Mouse (Mus musculus) forebrain, embryonic 14.5 days (tissue): ENCODE results near the gene Dynll1. TPM values are rescaled to one million over a fixed set of nuclear protein-coding genes. Genes with fewer than 3 reads are reported as not detected.

Source experiments
- ATAC-seq: fragments of 200-750 bp; cut with Nextera tagmentation; 2 replicates; pipeline ENCODE4 v1.8.0; 2017; ENCODE audit warnings: mild to moderate bottlenecking, moderate library complexity
- DNase-seq: peaks from one replicate; pipeline ENCODE4 v3.0.0-alpha.2; 2015; ENCODE audit warnings: low spot score
- H3K27ac ChIP-seq: fragments of 300-500 bp; sonication (generic); 2 replicates; pipeline ENCODE4 v1.5.1; 2014; ENCODE audit warnings: low read depth, mild to moderate bottlenecking, control low read depth, low read length, moderate library complexity
- H3K27me3 ChIP-seq: fragments of 300-500 bp; sonication (generic); replicated peaks from 2 replicates; pipeline ENCODE4 v1.6.1; 2014; ENCODE audit warnings: low read length, control low read depth, mixed read lengths; ENCODE audit not compliant: control insufficient read depth, insufficient read depth
- H3K36me3 ChIP-seq: fragments of 300-500 bp; sonication (generic); 2 replicates; pipeline ENCODE4 v1.6.1; 2014; ENCODE audit warnings: low read length, control low read depth; ENCODE audit not compliant: control insufficient read depth, insufficient read depth
- H3K4me1 ChIP-seq: fragments of 300-500 bp; sonication (generic); 2 replicates; pipeline ENCODE4 v1.6.1; 2014; ENCODE audit warnings: antibody characterized with exemption, low read length, control low read depth; ENCODE audit not compliant: control insufficient read depth, insufficient read depth
- H3K4me2 ChIP-seq: fragments of 300-500 bp; sonication (generic); 2 replicates; pipeline ENCODE4 v1.6.1; 2014; ENCODE audit warnings: mild to moderate bottlenecking, control low read depth, low read length
- H3K4me3 ChIP-seq: fragments of 300-500 bp; sonication (generic); 2 replicates; pipeline ENCODE4 v1.5.1; 2014; ENCODE audit warnings: low read depth, low read length, control low read depth
- H3K9ac ChIP-seq: fragments of 300-500 bp; sonication (generic); 2 replicates; pipeline ENCODE4 v1.6.1; 2014; ENCODE audit warnings: mild to moderate bottlenecking, low read length, control low read depth, moderate library complexity
- H3K9me3 ChIP-seq: fragments of 300-500 bp; sonication (generic); replicated peaks from 2 replicates; pipeline ENCODE4 v1.6.1; 2016; ENCODE audit warnings: low read length, control low read depth, mixed read lengths; ENCODE audit not compliant: control insufficient read depth
- WGBS: fragments of 180-500 bp; shearing (Covaris S2); extraction: QIAGEN DNeasy Blood & Tissue Kit; methylation state at CpG from one replicate; pipeline ENCODE4 v1.1.7; 2014; 5-methylcytosine and 5-hydroxymethylcytosine counted together
- polyA plus RNA-seq: library from polyadenylated mRNA; unstranded; fragments of >200 nt; fragmentation: Nextera tagmentation; extraction: Ambion mirVana; gene quantifications from 2 replicates; pipeline ENCODE4 v1.2.1, GENCODE M21; 2014

Gene Dynll1
- polyA plus RNA-seq, 1 experiment from 2014 or later = 1,740 TPM

- Histone ChIP-seq H3K9ac (no peak overlapping the region; the same call in 1 of the 2 replicates), H3K4me2 (no peak overlapping the region), H3K27me3 (no peaks in the 10 kb centered on the region), H3K36me3 (peaks cover 6% of the 10 kb centered on the region; the same call in 1 of the 2 replicates), H3K9me3 (no peaks in the 10 kb centered on the region), H3K27ac (no peak overlapping the region), H3K4me1 (peaks cover 27% of the 10 kb centered on the region), H3K4me3 (no peak overlapping the region)
- 67% methylated on average over 1 of the region's 1 CpGs for WGBS
- DNase-seq = peak; percentile 11
- ATAC-seq = no peak
Observed at GRCm38 (mm10) chr5:115274353-115274752, 26.4 kb downstream of the Dynll1 start.

GRCm38 (mm10) chr5:115273549-115274135, 27.2 kb downstream of the Dynll1 start:
- Histone ChIP-seq H3K4me1 (peaks cover 27% of the 10 kb centered on the region), H3K27ac (peak overlapping the region; percentile 84), H3K4me3 (0 out of 2 replicates have a peak overlapping the region, but pooled peaks have one; percentile 100), H3K36me3 (peaks cover 13% of the 10 kb centered on the region; the same call in 1 of the 2 replicates), H3K4me2 (peak overlapping the region; percentile 87), H3K9ac (peak overlapping the region; percentile 65), H3K9me3 (no peaks in the 10 kb centered on the region), H3K27me3 (no peaks in the 10 kb centered on the region)
- peak; percentile 7 for DNase-seq
- no peak for ATAC-seq
- 63% methylated on average over 6 of the region's 6 CpGs for WGBS

GRCm38 (mm10) chr5:115272812-115273548, 27.8 kb downstream of the Dynll1 start, which contains the start of gene Rnf10:
Rnf10 (minus strand) TSS chr5:115272898.
- H3K4me3 ChIP-seq = peak within 1 kb of the TSS; percentile 100
- peak within 1 kb of the TSS; percentile 84 for H3K27ac ChIP-seq
- DNase-seq (peak; percentile 98), ATAC-seq (peak; percentile 94)
- peaks cover 20% of the 10 kb centered on the region; the same call in 1 of the 2 replicates for H3K36me3 ChIP-seq
- H3K4me1 ChIP-seq = peaks cover 27% of the 10 kb centered on the region
- H3K27me3 ChIP-seq = no peaks in the 10 kb centered on the region
- no peaks in the 10 kb centered on the region for H3K9me3 ChIP-seq
- WGBS = 13% methylated on average over 24 of the region's 26 CpGs
- H3K4me2 ChIP-seq = peak within 1 kb of the TSS; percentile 87
- peak within 1 kb of the TSS; percentile 97 for H3K9ac ChIP-seq

- ATAC-seq (peak; percentile 71), DNase-seq (peak; percentile 33)
- H3K27me3 ChIP-seq = no peaks in the 10 kb centered on the region
- H3K36me3 ChIP-seq = peaks cover 20% of the 10 kb centered on the region; the same call in 1 of the 2 replicates
- H3K9me3 ChIP-seq = no peaks in the 10 kb centered on the region
- peak overlapping the region; percentile 81; the same call in 1 of the 2 replicates for H3K27ac ChIP-seq
- H3K4me3 ChIP-seq = peak overlapping the region; percentile 100
- under 1% methylated on average over 71 of the region's 77 CpGs for WGBS
- peak overlapping the region; percentile 97 for H3K9ac ChIP-seq
- H3K4me1 ChIP-seq = peaks cover 27% of the 10 kb centered on the region
- peak overlapping the region; percentile 87 for H3K4me2 ChIP-seq
Observed at GRCm38 (mm10) chr5:115271931-115272811, 28.6 kb downstream of the Dynll1 start.

GRCm38 (mm10) chr5:115269969-115270368, 30.8 kb downstream of the Dynll1 start:
- no peaks in the 10 kb centered on the region for H3K9me3 ChIP-seq
- ATAC-seq (no peak), DNase-seq (no peak)
- H3K9ac ChIP-seq = no peak overlapping the region
- 94% methylated on average over 1 of the region's 1 CpGs for WGBS
- H3K27ac ChIP-seq = no peak overlapping the region
- peaks cover 28% of the 10 kb centered on the region; the same call in 1 of the 2 replicates for H3K36me3 ChIP-seq
- H3K4me3 ChIP-seq = no peak overlapping the region
- H3K4me2 ChIP-seq = peak overlapping the region; percentile 87; the same call in 1 of the 2 replicates
- peaks cover 27% of the 10 kb centered on the region for H3K4me1 ChIP-seq
- H3K27me3 ChIP-seq = no peaks in the 10 kb centered on the region

GRCm38 (mm10) chr5:115268266-115268665, 32.5 kb downstream of the Dynll1 start:
- peaks cover 28% of the 10 kb centered on the region; the same call in 1 of the 2 replicates for H3K36me3 ChIP-seq
- H3K27me3 ChIP-seq = no peaks in the 10 kb centered on the region
- H3K4me2 ChIP-seq = no peak overlapping the region
- H3K4me3 ChIP-seq = no peak overlapping the region
- no peaks in the 10 kb centered on the region for H3K9me3 ChIP-seq
- DNase-seq (no peak), ATAC-seq (no peak)
- H3K9ac ChIP-seq = no peak overlapping the region
- whole genome bisulfite sequencing = 86% methylated on average over 3 of the region's 3 CpGs
- H3K27ac ChIP-seq = no peak overlapping the region
- H3K4me1 ChIP-seq = peaks cover 23% of the 10 kb centered on the region

GRCm38 (mm10) chr5:115267469-115268045, 33.2 kb downstream of the Dynll1 start:
- Histone ChIP-seq H3K4me2 (no peak overlapping the region), H3K9me3 (no peaks in the 10 kb centered on the region), H3K36me3 (peaks cover 28% of the 10 kb centered on the region; the same call in 1 of the 2 replicates), H3K27me3 (no peaks in the 10 kb centered on the region), H3K27ac (no peak overlapping the region), H3K9ac (no peak overlapping the region), H3K4me1 (peaks cover 20% of the 10 kb centered on the region), H3K4me3 (no peak overlapping the region)
- 79% methylated on average over 3 of the region's 3 CpGs for WGBS
- ATAC-seq = no peak
- DNase-seq = no peak

GRCm38 (mm10) chr5:115266787-115267468, 33.9 kb downstream of the Dynll1 start:
- H3K27me3 ChIP-seq = no peaks in the 10 kb centered on the region
- WGBS = 91% methylated on average over 8 of the region's 8 CpGs
- H3K4me1 ChIP-seq = peaks cover 20% of the 10 kb centered on the region
- DNase-seq = no peak
- H3K4me2 ChIP-seq = no peak overlapping the region
- H3K27ac ChIP-seq = no peak overlapping the region
- peaks cover 28% of the 10 kb centered on the region; the same call in 1 of the 2 replicates for H3K36me3 ChIP-seq
- H3K9ac ChIP-seq = no peak overlapping the region
- no peaks in the 10 kb centered on the region for H3K9me3 ChIP-seq
- no peak overlapping the region for H3K4me3 ChIP-seq
- no peak for ATAC-seq
